Mouse (Mus musculus): ENCODE results near the gene Ttll1. TPM values are rescaled to one million over a fixed set of nuclear protein-coding genes. Genes with fewer than 3 reads are reported as not detected.
"Not testable (repeated sequence)": the region's sequence is repeated elsewhere in the genome, so short reads cannot be mapped to it uniquely, and the experiment has no call there.

The Ttll1 gene
- polyA plus RNA-seq, 1 experiment from 2014 or later = 69.8 TPM

DNA sequence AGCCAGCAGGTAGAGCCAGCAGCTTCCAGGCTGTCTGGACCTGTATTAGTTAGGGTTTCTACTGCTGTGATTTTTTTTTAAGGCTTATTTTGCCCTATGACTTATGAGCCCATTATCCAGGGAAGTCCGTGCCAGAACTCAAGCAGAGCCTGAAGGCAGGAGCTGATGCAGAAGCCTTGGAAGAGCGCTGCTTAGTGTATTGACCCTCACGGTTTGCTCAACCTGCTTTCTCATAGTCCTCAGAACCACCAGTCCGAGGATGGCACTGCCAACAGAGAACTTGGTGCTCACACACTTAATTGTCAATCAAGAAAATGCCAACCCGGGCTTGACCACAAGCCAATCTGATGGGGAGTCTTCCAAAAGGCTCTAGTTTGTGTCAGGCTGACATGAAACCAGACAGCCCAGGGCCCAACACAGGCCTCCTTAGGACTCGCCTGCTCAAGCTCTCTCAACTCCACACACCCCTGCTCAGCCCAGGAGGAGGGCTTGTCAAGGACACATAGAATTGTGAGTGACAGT is 10.2 kb upstream of the Ttll1 start:
- Histone ChIP-seq H3K4me3 (no peak overlapping the region), H3K4me1 (peaks cover 5% of the 10 kb centered on the region), H3K27ac (no peak overlapping the region), H3K36me3 (ENCODE audit: poor library complexity, severe bottlenecking) (no peaks in the 10 kb centered on the region), H3K27me3 (peaks cover 25% of the 10 kb centered on the region), H3K9ac (no peak overlapping the region), H3K9me3 (replicated peaks) (no peaks in the 10 kb centered on the region), H3K4me2 (no peak overlapping the region)
- ATAC-seq = no peak
- 84% methylated on average over 6 of the region's 6 CpGs for WGBS

DNA sequence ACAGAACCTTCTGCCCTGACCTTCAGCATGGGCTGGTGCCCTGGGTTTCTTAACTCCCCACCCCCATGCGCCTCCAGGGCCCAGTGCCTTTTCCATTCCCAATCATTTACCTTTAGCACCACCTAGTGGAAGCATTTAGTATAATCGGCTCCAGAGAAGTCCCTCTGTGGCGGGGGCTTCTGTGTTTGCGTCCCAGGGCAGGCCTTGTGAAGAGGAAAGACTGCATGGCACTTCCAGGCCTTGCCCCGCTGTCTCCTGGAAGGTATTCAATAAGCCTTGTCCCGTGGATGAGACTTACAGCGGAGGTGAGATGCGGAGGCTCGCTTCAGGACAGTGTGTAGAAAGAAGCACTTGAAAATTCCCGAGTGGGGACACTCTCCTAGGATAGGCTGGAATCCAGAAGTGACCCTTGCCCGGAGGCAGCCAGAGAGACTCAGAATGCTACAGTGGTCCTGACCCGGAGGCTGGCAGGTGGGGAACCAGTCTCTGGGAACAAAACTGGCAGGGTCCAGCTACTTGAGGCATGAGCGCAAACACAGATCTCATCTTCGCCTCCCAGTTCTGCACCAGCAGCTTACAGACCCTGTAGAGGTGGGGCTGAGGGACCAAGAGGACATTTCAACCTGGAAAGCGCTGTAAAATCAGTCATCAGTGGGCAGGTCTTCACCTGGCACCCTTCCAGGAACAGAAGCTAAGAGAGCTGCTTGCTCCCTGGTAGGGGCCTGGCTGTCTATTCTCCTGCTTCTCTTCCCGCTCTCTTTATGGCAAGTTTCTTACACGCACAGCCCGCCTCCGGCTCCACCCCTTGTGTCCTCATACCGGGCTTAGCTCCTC is 7.7 kb upstream of the Ttll1 start:
- H3K4me1 ChIP-seq = peaks cover 3% of the 10 kb centered on the region; the same call in 1 of the 2 replicates
- ATAC-seq = peak; percentile 68
- 0 out of 2 replicates have a peak, but pooled peaks cover under 1% of the 10 kb centered on the region for H3K27me3 ChIP-seq
- H3K9me3 ChIP-seq (replicated peaks) = no peaks in the 10 kb centered on the region
- H3K27ac ChIP-seq = no peak overlapping the region
- WGBS = 32% methylated on average over 20 of the region's 20 CpGs
- H3K4me3 ChIP-seq = no peak overlapping the region
- H3K4me2 ChIP-seq = peak overlapping the region; percentile 20; the same call in 1 of the 2 replicates
- no peaks in the 10 kb centered on the region for H3K36me3 ChIP-seq (ENCODE audit: poor library complexity, severe bottlenecking)
- no peak overlapping the region for H3K9ac ChIP-seq

DNA sequence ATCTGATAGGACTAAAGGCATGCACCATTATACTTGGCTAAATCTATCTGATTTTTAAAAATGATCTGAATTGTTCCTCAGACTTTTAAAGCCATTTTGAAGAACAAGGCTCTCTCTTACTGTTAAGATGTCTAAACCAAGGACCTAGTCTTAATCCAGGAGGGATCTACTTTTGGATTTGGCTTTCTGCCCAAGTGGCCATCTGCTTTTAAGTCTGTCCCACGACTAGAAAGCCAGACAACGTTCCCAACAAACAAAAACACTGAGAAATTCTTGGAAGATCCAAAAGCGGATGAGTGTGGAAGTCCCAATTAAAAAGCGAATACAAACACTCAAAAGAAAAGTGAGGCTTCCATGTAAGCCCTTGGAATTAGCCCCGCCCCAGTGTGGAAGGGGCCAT is 4.3 kb upstream of the Ttll1 start:
- WGBS = 61% methylated on average over 5 of the region's 5 CpGs
- Histone ChIP-seq H3K27ac (no peak overlapping the region), H3K36me3 (ENCODE audit: poor library complexity, severe bottlenecking) (no peaks in the 10 kb centered on the region), H3K9me3 (replicated peaks) (no peaks in the 10 kb centered on the region), H3K27me3 (peaks cover 9% of the 10 kb centered on the region; the same call in 1 of the 2 replicates), H3K9ac (no peak overlapping the region), H3K4me3 (no peak overlapping the region), H3K4me1 (peaks cover 8% of the 10 kb centered on the region), H3K4me2 (no peak overlapping the region)
- ATAC-seq = no peak

DNA sequence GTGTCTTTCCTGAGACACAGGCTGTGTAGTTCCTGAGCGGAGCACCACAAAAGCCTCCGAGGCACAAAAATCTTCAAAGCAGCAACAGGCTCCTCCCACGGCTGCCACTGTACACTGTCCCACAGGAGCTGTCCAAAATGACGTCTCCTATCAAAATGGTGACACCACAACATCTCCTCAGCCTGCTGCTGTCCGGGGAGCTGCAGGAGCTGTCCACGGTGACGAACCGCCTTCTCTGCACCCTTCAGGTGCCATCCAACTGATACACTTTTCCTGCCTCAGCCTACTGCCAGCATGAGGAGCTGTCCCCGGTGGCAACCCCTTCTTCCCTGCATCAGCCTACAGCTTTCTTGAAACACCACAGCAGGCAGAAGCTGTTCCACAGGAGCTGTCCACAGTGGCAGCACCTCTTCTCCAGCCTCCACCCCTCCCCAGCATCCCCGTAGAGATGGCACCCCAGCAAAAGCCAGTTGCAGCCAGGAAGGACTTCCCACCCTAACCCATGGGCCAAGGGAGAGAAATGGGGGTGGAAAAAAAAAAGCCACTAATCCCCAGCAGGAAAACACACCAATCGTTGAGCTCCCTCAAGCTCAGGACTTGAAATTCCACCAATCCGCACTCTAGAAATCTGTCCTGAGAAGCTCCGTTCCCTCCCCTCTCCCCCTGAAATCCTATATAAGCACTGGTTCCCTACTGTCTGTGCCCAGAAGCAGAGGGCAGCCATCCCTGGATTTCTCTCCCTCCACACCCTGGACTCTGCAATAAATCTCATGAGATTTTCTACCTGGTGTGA is 2.0 kb upstream of the Ttll1 start:
- Histone ChIP-seq H3K4me2 (no peak overlapping the region), H3K36me3 (ENCODE audit: poor library complexity, severe bottlenecking) (no peaks in the 10 kb centered on the region), H3K27ac (no peak overlapping the region), H3K4me1 (peaks cover 27% of the 10 kb centered on the region), H3K9ac (no peak overlapping the region; the same call in 1 of the 2 replicates), H3K4me3 (no peak overlapping the region), H3K9me3 (replicated peaks) (no peaks in the 10 kb centered on the region), H3K27me3 (peaks cover 9% of the 10 kb centered on the region; the same call in 1 of the 2 replicates)
- 78% methylated on average over 13 of the region's 13 CpGs for WGBS
- no peak for ATAC-seq

DNA sequence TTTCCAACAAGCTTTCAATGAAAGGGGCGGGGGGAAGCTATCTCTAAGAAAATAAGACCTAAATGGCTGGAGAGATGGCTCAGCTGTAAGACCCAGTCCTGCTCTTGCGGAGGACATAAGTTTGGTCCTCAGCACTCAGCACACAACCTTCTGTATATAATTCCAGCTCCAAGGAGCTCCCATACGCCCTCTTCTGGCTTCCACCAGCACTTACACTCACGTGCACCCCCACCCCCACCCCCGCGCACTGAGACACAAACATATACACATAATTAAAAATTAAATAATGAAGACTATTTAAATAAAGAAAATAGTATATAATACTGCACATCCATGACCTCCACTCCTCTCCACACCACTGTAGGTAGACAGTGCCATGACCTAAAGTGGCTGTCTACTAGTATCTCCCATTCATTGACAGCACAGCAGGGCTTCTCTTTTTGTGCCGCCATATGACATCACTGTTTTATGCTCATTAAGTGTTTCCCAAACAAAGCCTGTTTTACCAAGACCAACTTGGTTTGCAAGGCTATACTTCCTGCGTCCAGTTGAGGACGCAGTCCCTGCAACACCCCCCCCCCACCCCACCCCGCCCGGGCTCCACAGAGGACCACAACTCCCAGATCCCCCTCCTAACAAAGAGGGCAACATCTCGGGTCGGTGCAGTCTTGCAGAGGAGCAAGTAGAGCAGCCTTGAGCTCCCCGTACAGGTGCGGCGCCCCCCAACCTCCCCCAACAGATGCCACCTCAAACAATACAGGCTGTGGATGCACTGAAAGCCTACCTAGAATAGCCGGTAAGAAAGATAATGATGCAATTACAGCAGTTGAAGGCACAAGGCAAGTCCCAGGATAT is 516 bp downstream of the Ttll1 start:
- peaks cover 9% of the 10 kb centered on the region; the same call in 1 of the 2 replicates for H3K27me3 ChIP-seq
- peak overlapping the region; percentile 73 for H3K9ac ChIP-seq
- H3K9me3 ChIP-seq (replicated peaks) = no peaks in the 10 kb centered on the region
- peak overlapping the region; percentile 56 for H3K4me3 ChIP-seq
- H3K4me2 ChIP-seq = peak overlapping the region; percentile 64
- 26% methylated on average over 17 of the region's 17 CpGs for WGBS
- peak overlapping the region; percentile 83 for H3K27ac ChIP-seq
- H3K4me1 ChIP-seq = peaks cover 30% of the 10 kb centered on the region
- peaks cover 11% of the 10 kb centered on the region for H3K36me3 ChIP-seq (ENCODE audit: poor library complexity, severe bottlenecking)
- peak; percentile 85 for ATAC-seq

DNA sequence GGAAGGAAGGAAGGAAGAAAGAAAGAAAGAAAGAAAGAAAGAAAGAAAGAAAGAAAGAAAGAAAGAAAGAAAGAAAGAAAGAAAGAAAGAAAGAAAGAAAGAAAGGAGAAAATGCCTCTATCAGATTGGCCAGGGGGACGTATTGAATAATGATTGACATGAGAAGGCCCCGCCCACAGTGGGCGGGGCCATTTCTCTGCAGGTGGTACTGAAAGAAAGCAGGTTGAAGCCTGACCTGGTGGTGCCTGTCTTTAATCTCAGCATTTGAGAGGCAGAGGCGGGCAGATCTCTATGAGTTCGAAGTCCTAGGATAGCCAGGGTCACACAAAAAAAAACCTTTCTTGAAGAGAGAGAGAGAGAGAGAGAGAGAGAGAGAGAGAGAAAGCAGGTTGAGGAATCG is 9.2 kb downstream of the Ttll1 start:
- not testable (repeated sequence) for H3K9ac ChIP-seq; H3K4me3 ChIP-seq; H3K27me3 ChIP-seq; ATAC-seq; H3K4me1 ChIP-seq; H3K27ac ChIP-seq; H3K4me2 ChIP-seq; H3K9me3 ChIP-seq (replicated peaks)
- WGBS = 80% methylated on average over 6 of the region's 6 CpGs
- H3K36me3 ChIP-seq (ENCODE audit: poor library complexity, severe bottlenecking) = peaks cover 90% of the 10 kb centered on the region

DNA sequence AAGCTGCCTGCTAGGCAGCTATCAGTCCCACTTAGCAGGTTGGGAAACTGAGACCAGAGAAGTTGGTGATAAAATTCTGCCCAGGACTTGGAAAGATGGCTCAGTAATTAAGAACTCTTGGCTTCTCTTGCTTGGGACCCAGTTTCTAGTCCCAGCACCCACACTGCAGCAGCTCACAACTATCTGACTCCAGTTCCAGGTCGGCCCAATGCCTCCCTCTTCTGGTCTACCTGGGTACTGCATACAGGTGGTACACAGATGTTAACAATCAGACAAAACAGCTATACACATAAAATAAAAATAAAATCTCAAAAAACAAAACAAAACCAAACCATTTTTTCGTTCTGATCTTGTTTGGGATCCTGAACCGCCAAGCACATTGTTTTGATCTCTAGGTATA is 10.3 kb downstream of the Ttll1 start:
- Histone ChIP-seq H3K4me2 (no peak overlapping the region), H3K27me3 (no peaks in the 10 kb centered on the region), H3K27ac (no peak overlapping the region), H3K4me1 (no peaks in the 10 kb centered on the region), H3K9ac (no peak overlapping the region), H3K4me3 (no peak overlapping the region), H3K36me3 (ENCODE audit: poor library complexity, severe bottlenecking) (peaks cover 92% of the 10 kb centered on the region), H3K9me3 (replicated peaks) (no peaks in the 10 kb centered on the region)
- ATAC-seq = no peak
- 57% methylated on average over 3 of the region's 3 CpGs for WGBS

DNA sequence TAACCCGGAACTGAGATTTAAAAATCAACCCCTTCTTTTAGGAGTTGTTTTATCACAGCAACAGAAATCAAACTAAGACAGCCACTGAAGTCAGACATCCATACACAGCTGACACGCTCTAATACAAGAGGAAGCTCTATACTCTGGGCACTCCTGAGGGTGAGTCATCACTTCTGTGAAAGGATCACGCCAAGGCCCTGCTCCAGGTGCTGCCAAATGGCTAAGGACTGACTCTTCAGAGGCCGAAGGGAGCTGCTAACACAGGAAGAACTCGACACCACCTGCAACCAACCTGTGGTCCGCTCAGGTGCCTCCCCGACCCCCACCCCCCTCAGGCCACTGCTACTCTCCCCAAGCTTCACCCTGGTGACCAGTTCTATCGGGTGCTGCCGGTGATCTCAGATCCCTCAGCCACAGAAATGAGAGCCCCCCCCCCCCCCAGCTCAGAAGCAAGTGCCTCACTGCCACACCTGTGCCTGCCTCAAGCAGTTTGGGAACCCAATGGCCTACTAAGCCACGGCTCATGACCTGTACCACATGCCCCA is 11.4 kb downstream of the Ttll1 start:
- Histone ChIP-seq H3K4me1 (no peaks in the 10 kb centered on the region), H3K27me3 (no peaks in the 10 kb centered on the region), H3K4me3 (no peak overlapping the region), H3K9ac (no peak overlapping the region), H3K27ac (no peak overlapping the region), H3K36me3 (ENCODE audit: poor library complexity, severe bottlenecking) (peaks cover 92% of the 10 kb centered on the region), H3K4me2 (no peak overlapping the region), H3K9me3 (replicated peaks) (no peaks in the 10 kb centered on the region)
- ATAC-seq = no peak
- 98% methylated on average over 8 of the region's 10 CpGs for WGBS

DNA sequence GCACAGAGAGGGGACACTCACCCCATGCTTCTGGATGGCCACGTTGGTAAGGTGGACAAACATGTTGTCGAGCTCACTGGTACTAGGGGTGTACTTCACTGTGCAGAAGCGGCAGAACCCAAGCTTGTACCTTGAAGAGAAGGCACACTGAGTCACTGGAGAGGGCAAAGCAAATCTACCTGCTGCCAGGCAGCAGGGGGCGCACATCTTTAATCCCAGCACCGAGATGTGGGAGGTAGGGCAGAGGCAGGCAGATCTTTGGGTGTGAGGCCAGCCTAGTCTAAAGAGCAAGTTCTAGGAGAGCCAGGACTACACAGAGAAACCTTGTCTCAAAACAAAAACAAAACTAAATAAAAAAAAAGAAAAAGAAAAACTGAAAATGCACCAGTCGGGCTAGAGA is 13.4 kb downstream of the Ttll1 start:
- no peaks in the 10 kb centered on the region for H3K9me3 ChIP-seq (replicated peaks)
- no peaks in the 10 kb centered on the region for H3K27me3 ChIP-seq
- H3K27ac ChIP-seq = no peak overlapping the region
- no peak overlapping the region for H3K4me2 ChIP-seq
- no peak for ATAC-seq
- 94% methylated on average over 6 of the region's 6 CpGs for WGBS
- no peak overlapping the region for H3K4me3 ChIP-seq
- H3K36me3 ChIP-seq (ENCODE audit: poor library complexity, severe bottlenecking) = peaks cover 96% of the 10 kb centered on the region
- no peaks in the 10 kb centered on the region for H3K4me1 ChIP-seq
- H3K9ac ChIP-seq = no peak overlapping the region

DNA sequence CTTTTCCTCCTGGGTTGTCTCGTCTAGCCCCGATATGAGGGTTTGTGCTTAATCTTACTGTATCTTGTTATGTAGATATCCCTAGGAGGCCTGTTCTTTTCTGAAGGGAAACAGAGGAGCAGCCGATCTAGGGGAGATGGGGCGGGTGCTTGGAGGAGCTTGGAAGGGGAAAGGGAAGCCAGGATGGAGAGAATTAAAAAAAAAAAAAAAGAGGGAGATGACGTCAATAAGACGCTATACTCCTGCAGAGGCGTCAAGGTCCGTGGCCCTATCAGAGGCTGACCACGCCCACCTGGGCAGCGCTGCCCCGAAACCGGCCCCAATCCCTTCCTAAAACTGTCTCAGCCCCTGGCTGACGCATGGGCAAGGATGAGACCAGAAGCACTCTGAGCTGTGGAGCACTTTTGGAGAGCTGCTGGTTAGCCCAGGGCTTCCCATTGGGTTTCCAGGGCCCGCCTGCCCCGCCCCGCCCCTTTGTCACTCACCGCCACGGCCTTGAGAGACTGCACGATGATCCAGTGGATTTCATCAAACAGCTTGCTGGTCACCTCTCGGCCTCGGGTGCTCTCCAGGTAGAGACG is 14.8 kb downstream of the Ttll1 start:
- Histone ChIP-seq H3K4me1 (no peaks in the 10 kb centered on the region), H3K27me3 (no peaks in the 10 kb centered on the region), H3K9me3 (replicated peaks) (no peaks in the 10 kb centered on the region), H3K36me3 (ENCODE audit: poor library complexity, severe bottlenecking) (peaks cover 98% of the 10 kb centered on the region), H3K4me3 (no peak overlapping the region), H3K27ac (no peak overlapping the region), H3K9ac (no peak overlapping the region), H3K4me2 (no peak overlapping the region)
- ATAC-seq = no peak
- WGBS = 79% methylated on average over 22 of the region's 22 CpGs

DNA sequence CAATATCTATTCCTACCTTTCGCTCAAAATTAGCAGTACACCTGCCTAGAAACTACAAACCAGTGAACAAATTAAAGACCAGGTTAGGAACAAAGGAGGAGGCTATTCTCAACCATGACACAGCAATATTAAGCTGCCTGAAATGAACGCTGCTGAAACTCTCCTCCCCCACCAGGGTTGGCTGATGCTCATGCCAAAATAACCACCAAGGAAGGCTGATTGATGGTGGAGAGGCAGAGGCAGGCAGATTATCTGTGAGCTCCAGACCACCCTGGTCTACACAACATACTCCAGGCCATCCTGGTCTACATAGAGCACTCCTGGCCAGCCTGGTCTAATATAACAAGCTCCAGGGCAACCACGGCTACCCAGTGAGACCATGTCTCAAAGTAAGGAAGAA is 15.5 kb downstream of the Ttll1 start:
- no peak overlapping the region for H3K4me2 ChIP-seq
- 88% methylated on average over 3 of the region's 3 CpGs for WGBS
- H3K4me3 ChIP-seq = no peak overlapping the region
- no peaks in the 10 kb centered on the region for H3K4me1 ChIP-seq
- H3K27ac ChIP-seq = no peak overlapping the region
- no peak overlapping the region for H3K9ac ChIP-seq
- ATAC-seq = no peak
- peaks cover 98% of the 10 kb centered on the region for H3K36me3 ChIP-seq (ENCODE audit: poor library complexity, severe bottlenecking)
- no peaks in the 10 kb centered on the region for H3K27me3 ChIP-seq
- H3K9me3 ChIP-seq (replicated peaks) = no peaks in the 10 kb centered on the region

Measured in forebrain, embryonic 13.5 days (tissue).